Mouse (Mus musculus): ENCODE measurements around the gene Otoa. TPM values are rescaled to one million over a fixed set of nuclear protein-coding genes. Genes with fewer than 3 reads are reported as not detected.

Gene Otoa
- total RNA-seq, 2 experiments from 2014 or later, result 0.45 to 0.66 TPM

Other genes starting within 250 kb of the Otoa start
- gene Eef2k, start 238.8 kb upstream of the Otoa start, total RNA-seq (2021), result 10 to 100 TPM; 38.9 to 41.7 TPM
- gene Polr3e, start 163.9 kb upstream of the Otoa start, total RNA-seq (2021), result 10 to 100 TPM; 31.3 to 32.0 TPM
- 1 to 10 TPM; 3.1 to 3.9 TPM for gene Cdr2, start 99.3 kb upstream of the Otoa start, total RNA-seq (2021)
- under 1 TPM; 0.27 to 0.40 TPM for gene Mfsd13b, start 99.1 kb upstream of the Otoa start, total RNA-seq (2021)
- gene Mettl9, start 47.2 kb upstream of the Otoa start, total RNA-seq (2021), result 10 to 100 TPM; 77.6 to 81.2 TPM
- gene Igsf6, start 7.1 kb upstream of the Otoa start, total RNA-seq (2021), result under 1 TPM in 1 of 2 experiments, not detected in 1; 0.36 TPM